Mouse (Mus musculus): ENCODE data around the gene Sh3gl2.

Sh3gl2 gene

GRCm38 (mm10) chr4:85594159-85594558 lies 389.2 kb downstream of the Sh3gl2 start:
- no peak for DNase-seq (ENCODE audit: low read depth, low spot score)

GRCm38 (mm10) chr4:85613331-85613730 lies 408.4 kb downstream of the Sh3gl2 start:
- DNase-seq (ENCODE audit: low read depth, low spot score): no peak

- no peak for DNase-seq (ENCODE audit: low read depth, low spot score)
Measured at GRCm38 (mm10) chr4:85618746-85619145, 413.8 kb downstream of the Sh3gl2 start.

- DNase-seq (ENCODE audit: low read depth, low spot score): no peak
Measured at GRCm38 (mm10) chr4:85619261-85619660, 414.3 kb downstream of the Sh3gl2 start.

- DNase-seq (ENCODE audit: low read depth, low spot score): no peak
Measured at GRCm38 (mm10) chr4:85629381-85629780, 424.5 kb downstream of the Sh3gl2 start.

GRCm38 (mm10) chr4:85669271-85669670 lies 464.3 kb downstream of the Sh3gl2 start:
- DNase-seq (ENCODE audit: low read depth, low spot score): no peak

GRCm38 (mm10) chr4:85669735-85670134 lies 464.8 kb downstream of the Sh3gl2 start:
- no peak for DNase-seq (ENCODE audit: low read depth, low spot score)

GRCm38 (mm10) chr4:85672290-85672689 lies 467.4 kb downstream of the Sh3gl2 start:
- DNase-seq (ENCODE audit: low read depth, low spot score): no peak

GRCm38 (mm10) chr4:85677621-85678020 lies 472.7 kb downstream of the Sh3gl2 start:
- no peak for DNase-seq (ENCODE audit: low read depth, low spot score)

GRCm38 (mm10) chr4:85686160-85686559 lies 481.2 kb downstream of the Sh3gl2 start:
- no peak for DNase-seq (ENCODE audit: low read depth, low spot score)
